8 mouse cellular contexts compared by ENCODE assay signal in genomic region chr14:24530228-24530627, GRCm38 (mm10). TPM values are rescaled to one million over a fixed set of nuclear protein-coding genes. Genes with fewer than 3 reads are reported as not detected.
DNase-seq lines count a peak whose midpoint lies in the region; ATAC-seq lines count a peak whose summit lies in the region.

No protein-coding gene starts in this region.

- H3K9ac ChIP-seq in neural tube, embryonic 15.5 days (replicated peaks), result no peak overlapping the region

- H3K4me2 ChIP-seq in neural tube, embryonic 15.5 days, result 0 out of 2 replicates have a peak overlapping the region, but pooled peaks have one; percentile 1

- peak; percentile 39; the same call in 1 of the 2 replicates for ATAC-seq in neural tube, embryonic 15.5 days (ENCODE audit: low FRiP score)
- no peak for ATAC-seq in frontal cortex, adult (ENCODE audit: low TSS enrichment)

- peak overlapping the region; percentile 1; the same call in 1 of the 2 replicates for H3K4me3 ChIP-seq in forebrain, embryonic 10.5 days
- no peak overlapping the region for H3K4me3 ChIP-seq in neural tube, embryonic 15.5 days (replicated peaks)

- H3K36me3 ChIP-seq in forebrain, embryonic 10.5 days (replicated peaks), result no peaks in the 10 kb centered on the region
- no peaks in the 10 kb centered on the region for H3K36me3 ChIP-seq in neural tube, embryonic 15.5 days

- H3K4me1 ChIP-seq in forebrain, embryonic 10.5 days, result peaks cover 77% of the 10 kb centered on the region
- peaks cover 58% of the 10 kb centered on the region for H3K4me1 ChIP-seq in neural tube, embryonic 15.5 days

- peak overlapping the region; percentile 69; the same call in 1 of the 2 replicates for H3K27ac ChIP-seq in forebrain, embryonic 10.5 days
- 0 out of 2 replicates have a peak overlapping the region, but pooled peaks have one; percentile 23 for H3K27ac ChIP-seq in neural tube, embryonic 15.5 days (replicated peaks)

- H3K27me3 ChIP-seq in forebrain, embryonic 10.5 days (ENCODE audit: poor library complexity, severe bottlenecking), result 0 out of 2 replicates have a peak, but pooled peaks cover 5% of the 10 kb centered on the region
- no peaks in the 10 kb centered on the region for H3K27me3 ChIP-seq in neural tube, embryonic 15.5 days (replicated peaks)

- WGBS in forebrain, embryonic 10.5 days, result under 1% methylated on average over 6 of the region's 6 CpGs
- 1% methylated on average over 6 of the region's 6 CpGs for WGBS in neural tube, embryonic 15.5 days

- DNase-seq in kidney, adult 11 months, result peak; percentile 9
- no peak for DNase-seq in kidney, adult 18-20 months
- peak; percentile 66 for DNase-seq in forebrain, embryonic 10.5 days (ENCODE audit: extremely low spot score, low spot score)
- DNase-seq in kidney, postnatal 4 days, result peak; percentile 25 to 35
- no peak for DNase-seq in right cerebral cortex, adult 2 months (ENCODE audit: low spot score in 2 of 2)
- no peak for DNase-seq in thymus, adult 18-20 months

- H3K9me3 ChIP-seq in forebrain, embryonic 10.5 days, result no peaks in the 10 kb centered on the region
- H3K9me3 ChIP-seq in neural tube, embryonic 15.5 days (replicated peaks), result no peaks in the 10 kb centered on the region

RNA-seq across cellular contexts. Expression of gene Rps24, which starts 43.3 kb away (rescaled TPM):
- polyA plus RNA-seq in forebrain, embryonic 10.5 days (2016; fragmentation: Nextera tagmentation; extraction: Ambion mirVana), result 1,109 and 1,125 TPM in 2 replicates
- 573 and 590 TPM in 2 replicates for polyA plus RNA-seq in neural tube, embryonic 15.5 days (2015; fragmentation: Nextera tagmentation; extraction: Ambion mirVana)

RNA-seq across cellular contexts. Expression of gene Polr3a, which starts 43.4 kb away (rescaled TPM):
- polyA plus RNA-seq in forebrain, embryonic 10.5 days (2016; fragmentation: Nextera tagmentation; extraction: Ambion mirVana), result 21.2 and 21.3 TPM in 2 replicates
- polyA plus RNA-seq in neural tube, embryonic 15.5 days (2015; fragmentation: Nextera tagmentation; extraction: Ambion mirVana), result 16.2 and 17.5 TPM in 2 replicates

Comparison
In these comparisons a context has a peak if more than half of its experiments do, and no peak if none do; other contexts are left out.
1. DNase-seq: peak in kidney, adult 11 months (single experiment), forebrain, embryonic 10.5 days (single experiment) and kidney, postnatal 4 days (2 of 2); none in kidney, adult 18-20 months (single experiment), right cerebral cortex, adult 2 months (0 of 2) and thymus, adult 18-20 months (0 of 2).